ENCODE assay signal across 8 mouse cellular contexts in the genomic region with DNA sequence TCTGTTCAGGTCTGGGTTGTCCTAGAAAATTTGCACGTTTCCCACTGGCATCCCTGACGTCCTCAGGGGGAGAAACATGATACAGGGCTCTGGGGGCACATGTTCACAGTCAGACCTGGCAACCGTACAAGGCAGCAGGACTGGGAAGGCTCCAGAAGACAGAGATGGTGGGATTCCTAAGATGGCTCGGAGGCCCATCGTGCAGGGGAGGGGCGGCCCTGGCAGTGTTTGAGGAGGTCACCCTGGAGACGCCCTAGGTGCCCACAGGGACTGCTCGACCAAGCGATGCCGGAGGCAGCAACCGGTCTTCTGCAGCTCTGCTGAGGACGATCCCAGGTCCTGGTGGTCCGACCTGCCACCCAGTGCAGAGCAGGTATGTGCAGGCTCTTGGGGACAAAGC. TPM values are rescaled to one million over a fixed set of nuclear protein-coding genes. Genes with fewer than 3 reads are reported as not detected.
DNase-seq lines count a peak whose midpoint lies in the region; ATAC-seq and TF ChIP-seq lines count a peak whose summit lies in the region.

A gene (plus strand): TSS at position 167 of the 400 bp plus-strand sequence.

- no peak within 1 kb of the TSS for H3K27ac ChIP-seq in layer of hippocampus, adult 2 months
- H3K27ac ChIP-seq in embryonic facial prominence, embryonic 12.5 days, result no peak within 1 kb of the TSS
- H3K27ac ChIP-seq in hindbrain, embryonic 16.5 days (ENCODE audit: low read depth, low read length), result no peak within 1 kb of the TSS
- no peak within 1 kb of the TSS; the same call in 1 of the 2 replicates for H3K27ac ChIP-seq in midbrain, embryonic 10.5 days (replicated peaks)

- no peaks in the 10 kb centered on the region for H3K36me3 ChIP-seq in embryonic facial prominence, embryonic 12.5 days
- H3K36me3 ChIP-seq in hindbrain, embryonic 16.5 days (ENCODE audit: control insufficient read depth, insufficient read depth, low read length), result no peaks in the 10 kb centered on the region
- no peaks in the 10 kb centered on the region for H3K36me3 ChIP-seq in midbrain, embryonic 10.5 days

- under 1% methylated on average over 13 of the region's 13 CpGs for WGBS in embryonic facial prominence, embryonic 12.5 days
- 2% methylated on average over 13 of the region's 13 CpGs for WGBS in hindbrain, embryonic 16.5 days
- WGBS in midbrain, embryonic 10.5 days, result 2% methylated on average over 13 of the region's 13 CpGs

- H3K27me3 ChIP-seq in embryonic facial prominence, embryonic 12.5 days, result no peaks in the 10 kb centered on the region
- H3K27me3 ChIP-seq in hindbrain, embryonic 16.5 days (replicated peaks; ENCODE audit: control insufficient read depth, insufficient read depth, low read length), result no peaks in the 10 kb centered on the region
- H3K27me3 ChIP-seq in midbrain, embryonic 10.5 days (ENCODE audit: low read depth, poor library complexity, severe bottlenecking), result peaks cover 48% of the 10 kb centered on the region

- H3K9me3 ChIP-seq in embryonic facial prominence, embryonic 12.5 days, result no peaks in the 10 kb centered on the region
- H3K9me3 ChIP-seq in hindbrain, embryonic 16.5 days (ENCODE audit: control insufficient read depth, low read length), result no peaks in the 10 kb centered on the region
- no peaks in the 10 kb centered on the region for H3K9me3 ChIP-seq in midbrain, embryonic 10.5 days (replicated peaks)

- DNase-seq in layer of hippocampus, adult 2 months (ENCODE audit: low spot score in 2 of 2), result no peak
- no peak for DNase-seq in layer of hippocampus, adult 9-11 months
- DNase-seq in cerebellum, adult 18-20 months, result peak; percentile 9 to 16
- peak; percentile 52 for DNase-seq in midbrain, embryonic 10.5 days (ENCODE audit: low spot score)
- DNase-seq in layer of hippocampus, adult 8-10 months (ENCODE audit: low spot score in 2 of 2), result no peak

- H3K9ac ChIP-seq in embryonic facial prominence, embryonic 12.5 days, result peak within 1 kb of the TSS; percentile 15; the same call in 1 of the 2 replicates
- H3K9ac ChIP-seq in hindbrain, embryonic 16.5 days (ENCODE audit: low read depth, low read length), result peak within 1 kb of the TSS; percentile 41

- peak; percentile 62; the same call in 1 of the 2 replicates for ATAC-seq in embryonic facial prominence, embryonic 12.5 days (ENCODE audit: insufficient number of reproducible peaks, insufficient read depth, low FRiP score, low TSS enrichment)
- peak; percentile 77 for ATAC-seq in hindbrain, embryonic 16.5 days
- no peak for ATAC-seq in erythroblast, adult 5-6 weeks (replicated peaks; ENCODE audit: low FRiP score, poor library complexity, severe bottlenecking)

- no peak for TF ChIP-seq CTCF in layer of hippocampus, adult 2 months (conservative IDR thresholded peaks at IDR 0.05)

- H3K4me2 ChIP-seq in embryonic facial prominence, embryonic 12.5 days (replicated peaks), result peak within 1 kb of the TSS; percentile 74
- peak within 1 kb of the TSS; percentile 70 for H3K4me2 ChIP-seq in hindbrain, embryonic 16.5 days (ENCODE audit: low read length)

- H3K4me1 ChIP-seq in embryonic facial prominence, embryonic 12.5 days, result peaks cover 13% of the 10 kb centered on the region; the same call in 1 of the 2 replicates
- H3K4me1 ChIP-seq in hindbrain, embryonic 16.5 days (ENCODE audit: control insufficient read depth, insufficient read depth, low read depth, low read length), result peaks cover 8% of the 10 kb centered on the region
- H3K4me1 ChIP-seq in midbrain, embryonic 10.5 days, result peaks cover 29% of the 10 kb centered on the region

- peak within 1 kb of the TSS; percentile 26 for H3K4me3 ChIP-seq in layer of hippocampus, adult 2 months
- peak within 1 kb of the TSS; percentile 33 for H3K4me3 ChIP-seq in embryonic facial prominence, embryonic 12.5 days
- H3K4me3 ChIP-seq in hindbrain, embryonic 16.5 days (ENCODE audit: low read length), result peak within 1 kb of the TSS; percentile 36
- H3K4me3 ChIP-seq in midbrain, embryonic 10.5 days, result peak within 1 kb of the TSS; percentile 52

RNA-seq across cellular contexts. Expression of the gene that starts here (rescaled TPM):
- under 1 TPM; 0.27 to 0.28 TPM for total RNA-seq in layer of hippocampus, adult 2 months (2021)
- polyA plus RNA-seq in embryonic facial prominence, embryonic 12.5 days (2016; fragmentation: Nextera tagmentation; extraction: Ambion mirVana), result 1.4 and 1.6 TPM in 2 replicates
- 2.8 and 3.3 TPM in 2 replicates for polyA plus RNA-seq in hindbrain, embryonic 16.5 days (2015; fragmentation: Nextera tagmentation; extraction: Ambion mirVana)
- 0.19 and 0.38 TPM in 2 replicates for polyA plus RNA-seq in midbrain, embryonic 10.5 days (2016; fragmentation: Nextera tagmentation; extraction: Ambion mirVana)
- not detected in 2 replicates for total RNA-seq in erythroblast, adult 5-6 weeks (2015; ENCODE audit: low replicate concordance)
- 1.1 TPM in 1 of 2 replicates, not detected in the other for total RNA-seq in erythroblast, adult 5-6 weeks (2017; ENCODE audit: low replicate concordance)
- 1 to 10 TPM in 1 of 4 experiments, under 1 TPM in 2, not detected in 1; 0.37 to 1.3 (median 0.55) TPM for total RNA-seq in layer of hippocampus, adult 8-10 months (2022)

Comparison
In these comparisons a context has a peak if more than half of its experiments do, and no peak if none do; other contexts are left out.
1. Peak in DNase-seq and H3K4me3 ChIP-seq in midbrain, embryonic 10.5 days; RNA of the gene not detected or under 1 TPM.
2. DNase-seq: peak in cerebellum, adult 18-20 months (2 of 2); none in layer of hippocampus, adult 2 months (0 of 2), layer of hippocampus, adult 9-11 months (single experiment) and layer of hippocampus, adult 8-10 months (0 of 2).
3. Peak in every context shown above with its lines, with median percentiles within 50 percentile points of each other: H3K4me3 ChIP-seq.